Mouse (Mus musculus) stomach, postnatal 0 days (tissue): ENCODE measurements at regions not wholly inside any gene's neighbourhood (a gene's known extent, or its start where the extent isn't known, plus 50 kb on each side); places are given as distances from the start of the nearest gene placed in this dataset.

Experiments
- ATAC-seq: fragments of 200-750 bp; cut with Nextera tagmentation; 2 replicates; pipeline ENCODE4 v1.8.0; 2017; ENCODE audit not compliant: low FRiP score, low TSS enrichment
- DNase-seq: peaks from one replicate; pipeline ENCODE4 v3.0.0-alpha.2; 2016; ENCODE audit warnings: low spot score
- H3K27ac ChIP-seq: fragments of 300-500 bp; sonication (generic); replicated peaks from 2 replicates; pipeline ENCODE4 v1.5.1; 2014; ENCODE audit warnings: mild to moderate bottlenecking, control low read depth
- H3K27me3 ChIP-seq: fragments of 300-500 bp; sonication (generic); 2 replicates; pipeline ENCODE4 v1.6.1; 2014; ENCODE audit warnings: low read length; ENCODE audit not compliant: control insufficient read depth, insufficient read depth
- H3K36me3 ChIP-seq: fragments of 300-500 bp; sonication (generic); 2 replicates; pipeline ENCODE4 v1.6.1; 2014; ENCODE audit warnings: low read length, mixed read lengths; ENCODE audit not compliant: control insufficient read depth, insufficient read depth
- H3K4me1 ChIP-seq: fragments of 300-500 bp; sonication (generic); replicated peaks from 2 replicates; pipeline ENCODE4 v1.6.1; 2014; ENCODE audit warnings: antibody characterized with exemption; ENCODE audit not compliant: control insufficient read depth, insufficient read depth
- H3K4me2 ChIP-seq: fragments of 300-500 bp; sonication (generic); replicated peaks from 2 replicates; pipeline ENCODE4 v1.6.1; 2014; ENCODE audit warnings: low read depth, mild to moderate bottlenecking, control low read depth, moderate library complexity
- H3K4me3 ChIP-seq: fragments of 300-500 bp; sonication (generic); 2 replicates; pipeline ENCODE4 v1.5.1; 2014; ENCODE audit warnings: low read depth, low read length, control low read depth
- H3K9ac ChIP-seq: fragments of 300-500 bp; sonication (generic); 2 replicates; pipeline ENCODE4 v1.6.1; 2014; ENCODE audit warnings: mild to moderate bottlenecking, low read length, control low read depth, mixed read lengths
- H3K9me3 ChIP-seq: fragments of 300-500 bp; sonication (generic); 2 replicates; pipeline ENCODE4 v1.6.1; 2016; ENCODE audit warnings: low read length; ENCODE audit not compliant: control insufficient read depth
- CTCF ChIP-seq: IDR thresholded peaks from 2 replicates; pipeline ENCODE4 v1.5.1; 2016; ENCODE audit warnings: antibody characterized with exemption, low read depth, mild to moderate bottlenecking, moderate library complexity
- EP300 ChIP-seq: optimal IDR thresholded peaks from 2 replicates; pipeline ENCODE3; 2016; ENCODE audit warnings: antibody characterized with exemption
- WGBS: fragments of 180-500 bp; shearing (Covaris S2); extraction: QIAGEN DNeasy Blood & Tissue Kit; methylation state at CpG from one replicate; pipeline ENCODE4 v1.1.7; 2014; 5-methylcytosine and 5-hydroxymethylcytosine counted together

DNA sequence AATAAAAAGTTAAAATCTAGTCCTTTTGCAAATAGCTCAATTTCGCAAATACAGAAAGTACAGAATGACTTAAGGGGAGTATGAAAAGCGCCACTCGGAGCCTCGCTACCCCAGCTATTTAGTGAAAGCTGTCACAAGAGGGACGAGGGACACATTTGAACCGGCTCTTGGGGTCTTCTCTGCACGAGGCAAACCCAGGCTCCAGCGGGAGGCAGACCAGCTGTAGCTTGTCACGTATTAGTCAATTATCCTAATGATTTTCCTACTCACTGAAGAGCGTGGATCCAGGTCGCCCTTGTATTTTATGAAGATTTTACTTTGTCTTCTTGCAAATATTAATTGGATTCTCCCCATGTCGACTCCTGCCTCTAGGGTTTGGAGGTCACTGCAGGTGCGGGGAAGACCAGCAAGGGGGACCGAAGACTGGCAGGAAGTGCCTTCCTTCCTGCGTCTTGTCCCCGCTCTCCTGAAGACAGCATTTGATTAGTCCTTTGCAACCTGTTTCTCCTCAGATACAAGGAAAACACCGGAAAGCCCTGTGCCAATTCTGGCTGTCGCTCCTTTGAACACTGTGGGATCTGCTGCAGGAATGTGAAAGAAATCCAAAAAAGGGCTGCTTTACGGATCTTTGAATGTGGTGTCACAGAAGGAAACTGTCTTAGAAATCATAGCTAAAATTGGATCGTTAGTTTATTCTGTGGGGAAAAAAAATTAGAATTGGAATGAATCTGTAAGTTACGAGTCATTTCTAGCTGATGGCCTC is 209.1 kb downstream of the Etnk1 start:
- TF ChIP-seq CTCF: no peak
- no peak for TF ChIP-seq EP300
- no peak for ATAC-seq

DNA sequence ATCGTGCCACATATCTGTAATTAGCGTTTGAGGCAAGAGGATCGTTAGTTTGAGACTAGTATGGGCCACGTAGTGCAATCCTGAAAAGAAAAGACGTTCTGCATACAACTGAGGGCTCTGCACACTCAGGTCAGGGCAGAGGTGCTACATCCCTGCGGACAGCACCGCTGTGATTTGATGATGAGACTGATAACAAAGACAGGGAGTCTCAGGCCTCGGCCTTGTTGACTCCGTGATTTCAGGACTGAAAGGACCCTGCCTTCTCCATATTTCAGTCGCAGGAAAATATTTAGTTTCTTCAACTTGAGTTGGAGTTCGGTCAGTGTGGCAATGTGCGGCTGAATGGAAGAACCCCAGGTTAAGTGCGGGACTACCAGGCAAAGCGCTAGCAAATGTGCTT is 210.1 kb downstream of the Etnk1 start:
- no peak overlapping the region for H3K4me3 ChIP-seq
- no peaks in the 10 kb centered on the region for H3K4me1 ChIP-seq
- no peak overlapping the region for H3K27ac ChIP-seq
- DNase-seq: no peak
- ATAC-seq: no peak
- 91% methylated on average over 14 of the region's 14 CpGs for WGBS
- H3K9me3 ChIP-seq: no peaks in the 10 kb centered on the region
- H3K4me2 ChIP-seq: no peak overlapping the region
- no peak for TF ChIP-seq CTCF
- no peak for TF ChIP-seq EP300
- H3K27me3 ChIP-seq: no peaks in the 10 kb centered on the region
- H3K36me3 ChIP-seq: no peaks in the 10 kb centered on the region
- no peak overlapping the region for H3K9ac ChIP-seq

More for the DNA sequence above, 209.1 kb downstream of the Etnk1 start:
- Histone ChIP-seq H3K9me3 (no peaks in the 10 kb centered on the region), H3K36me3 (no peaks in the 10 kb centered on the region), H3K4me3 (no peak overlapping the region), H3K9ac (no peak overlapping the region), H3K4me1 (no peaks in the 10 kb centered on the region), H3K4me2 (no peak overlapping the region), H3K27ac (no peak overlapping the region), H3K27me3 (no peaks in the 10 kb centered on the region)
- WGBS: 67% methylated on average over 21 of the region's 21 CpGs
- DNase-seq: no peak

DNA sequence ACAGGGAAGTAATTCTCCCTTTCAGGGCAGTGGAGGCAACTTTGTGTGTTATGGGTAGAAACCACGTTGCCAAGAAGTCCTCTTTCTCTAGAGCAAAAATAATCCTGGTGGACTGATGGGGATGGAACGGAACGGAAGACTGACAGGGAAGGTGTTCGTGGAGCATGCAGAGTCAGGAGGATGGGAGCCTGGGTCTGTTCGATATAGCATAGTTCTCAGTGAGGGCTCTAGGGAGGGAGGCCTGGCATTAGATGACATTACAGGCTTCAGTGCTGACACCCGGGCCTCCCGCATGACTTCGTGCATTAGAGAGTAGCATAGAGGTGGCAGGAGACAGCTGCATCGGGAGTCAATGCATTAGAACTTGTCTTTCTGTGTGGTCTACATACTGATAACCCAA is 211.1 kb downstream of the Etnk1 start:
- WGBS: 93% methylated on average over 9 of the region's 9 CpGs
- Histone ChIP-seq H3K36me3 (no peaks in the 10 kb centered on the region), H3K4me2 (no peak overlapping the region), H3K4me3 (no peak overlapping the region), H3K27me3 (no peaks in the 10 kb centered on the region), H3K9ac (no peak overlapping the region), H3K27ac (no peak overlapping the region), H3K9me3 (no peaks in the 10 kb centered on the region), H3K4me1 (no peaks in the 10 kb centered on the region)
- no peak for ATAC-seq
- TF ChIP-seq EP300 (no peak), CTCF (no peak)
- no peak for DNase-seq

DNA sequence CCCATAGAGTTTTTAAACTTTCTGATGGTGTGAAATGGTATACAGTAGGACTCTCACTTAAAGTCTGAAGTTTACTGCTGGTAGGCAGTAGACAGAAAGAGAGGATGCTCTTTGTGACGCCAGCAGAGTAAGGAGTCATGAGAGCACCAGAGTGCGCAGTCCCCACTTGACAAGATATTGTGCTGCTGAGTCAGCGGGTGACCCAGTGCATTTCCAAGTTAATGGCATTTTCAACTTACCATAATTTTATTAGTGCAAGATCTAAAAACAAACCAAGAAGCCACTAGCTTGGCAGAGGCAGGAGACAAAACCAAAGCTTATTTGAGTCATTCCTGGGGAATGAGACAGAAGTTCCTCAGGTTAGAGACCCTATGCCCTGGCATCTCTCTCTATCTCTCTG is 213.5 kb downstream of the Etnk1 start:
- DNase-seq: no peak
- H3K4me2 ChIP-seq: no peak overlapping the region
- no peak overlapping the region for H3K9ac ChIP-seq
- no peak overlapping the region for H3K27ac ChIP-seq
- no peaks in the 10 kb centered on the region for H3K27me3 ChIP-seq
- ATAC-seq: no peak
- no peaks in the 10 kb centered on the region for H3K36me3 ChIP-seq
- WGBS: 93% methylated on average over 3 of the region's 3 CpGs
- TF ChIP-seq CTCF: no peak
- no peak for TF ChIP-seq EP300
- no peaks in the 10 kb centered on the region for H3K9me3 ChIP-seq
- no peak overlapping the region for H3K4me3 ChIP-seq
- no peaks in the 10 kb centered on the region for H3K4me1 ChIP-seq

DNA sequence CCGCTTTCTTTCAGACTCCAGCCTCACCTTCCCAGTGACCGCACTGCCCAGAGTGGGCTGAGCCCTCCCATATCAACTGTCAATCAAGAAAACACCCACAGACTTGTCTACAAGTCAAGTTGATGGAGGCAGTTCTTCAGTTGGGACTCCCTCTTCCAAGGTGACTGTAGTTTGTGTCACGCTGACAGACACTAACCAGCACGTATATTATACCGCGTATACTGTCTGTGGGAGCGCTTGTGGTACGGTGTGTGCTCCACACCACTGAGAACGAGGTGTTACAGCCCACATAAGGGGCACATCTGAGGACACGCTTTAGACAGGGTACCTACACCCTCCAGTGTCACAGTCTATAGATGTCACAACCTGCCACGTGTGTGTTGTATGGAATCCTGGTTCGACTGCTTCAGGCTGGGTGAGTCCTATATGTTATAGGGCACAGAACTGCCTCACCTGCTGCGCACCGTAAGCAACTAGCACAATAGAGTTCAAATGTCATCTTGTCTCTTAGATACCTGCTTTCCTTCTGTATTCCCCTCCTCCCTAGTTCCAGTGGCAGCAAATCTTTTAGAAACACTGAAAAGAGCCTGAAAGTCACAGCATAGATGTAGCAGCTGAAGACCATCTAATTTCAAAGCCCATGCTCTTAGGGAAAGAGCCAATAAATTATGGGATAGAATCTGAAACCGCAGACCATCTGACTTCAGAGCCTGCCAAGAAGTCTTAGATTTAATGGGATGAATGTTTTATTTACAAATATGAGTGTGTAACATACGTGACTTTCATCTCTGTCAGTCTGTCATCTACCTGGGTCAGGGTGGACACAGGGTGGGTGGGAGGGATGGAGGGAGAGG is 219.8 kb downstream of the Etnk1 start:
- 85% methylated on average over 16 of the region's 16 CpGs for WGBS
- H3K4me1 ChIP-seq: no peaks in the 10 kb centered on the region
- H3K9me3 ChIP-seq: no peaks in the 10 kb centered on the region
- no peaks in the 10 kb centered on the region for H3K36me3 ChIP-seq
- DNase-seq (no peak), ATAC-seq (0 out of 2 replicates have a peak, but pooled peaks have one; percentile 18)
- no peak overlapping the region for H3K27ac ChIP-seq
- no peak overlapping the region for H3K4me2 ChIP-seq
- H3K9ac ChIP-seq: no peak overlapping the region
- no peak for TF ChIP-seq CTCF
- TF ChIP-seq EP300: no peak
- H3K4me3 ChIP-seq: no peak overlapping the region
- no peaks in the 10 kb centered on the region for H3K27me3 ChIP-seq
